Mouse (Mus musculus) kidney, embryonic 15.5 days (tissue): ENCODE data around the gene Src. TPM values are rescaled to one million over a fixed set of nuclear protein-coding genes. Genes with fewer than 3 reads are reported as not detected.

Experiments
- ATAC-seq: fragments of 200-750 bp; cut with Nextera tagmentation; replicated peaks from 2 replicates; pipeline ENCODE4 v1.8.0; 2017; ENCODE audit warnings: moderate TSS enrichment; ENCODE audit not compliant: low FRiP score
- H3K27ac ChIP-seq: fragments of 300-500 bp; sonication (generic); 2 replicates; pipeline ENCODE4 v1.5.1; 2015; ENCODE audit warnings: mild to moderate bottlenecking, inconsistent platforms
- H3K27me3 ChIP-seq: fragments of 300-500 bp; sonication (generic); 2 replicates; pipeline ENCODE4 v1.6.1; 2015; ENCODE audit warnings: inconsistent platforms
- H3K36me3 ChIP-seq: fragments of 300-500 bp; sonication (generic); 2 replicates; pipeline ENCODE4 v1.6.1; 2015; ENCODE audit warnings: inconsistent platforms
- H3K4me1 ChIP-seq: fragments of 300-500 bp; sonication (generic); 2 replicates; pipeline ENCODE4 v1.6.1; 2015; ENCODE audit warnings: inconsistent platforms
- H3K4me2 ChIP-seq: fragments of 300-500 bp; sonication (generic); 2 replicates; pipeline ENCODE4 v1.6.1; 2015; ENCODE audit warnings: moderate library complexity, mild to moderate bottlenecking, inconsistent platforms
- H3K4me3 ChIP-seq: fragments of 300-500 bp; sonication (generic); replicated peaks from 2 replicates; pipeline ENCODE4 v1.5.1; 2015; ENCODE audit warnings: mild to moderate bottlenecking, inconsistent platforms
- H3K9ac ChIP-seq: fragments of 300-500 bp; sonication (generic); 2 replicates; pipeline ENCODE4 v1.6.1; 2015; ENCODE audit warnings: mild to moderate bottlenecking, inconsistent platforms
- H3K9me3 ChIP-seq: fragments of 300-500 bp; sonication (generic); replicated peaks from 2 replicates; pipeline ENCODE4 v1.6.1; 2016; ENCODE audit warnings: inconsistent platforms
- WGBS: fragments of 180-500 bp; shearing (Covaris S2); methylation state at CpG from one replicate; pipeline ENCODE4 v1.1.7; 2015; ENCODE audit warnings: mixed read lengths; 5-methylcytosine and 5-hydroxymethylcytosine counted together
- polyA plus RNA-seq: library from polyadenylated mRNA; unstranded; fragments of >200 nt; fragmentation: Nextera tagmentation; extraction: Ambion mirVana; gene quantifications from 2 replicates; pipeline ENCODE4 v1.2.1, GENCODE M21; 2015

Src gene
- polyA plus RNA-seq, 1 experiment from 2014 or later, result 17.6 TPM

DNA sequence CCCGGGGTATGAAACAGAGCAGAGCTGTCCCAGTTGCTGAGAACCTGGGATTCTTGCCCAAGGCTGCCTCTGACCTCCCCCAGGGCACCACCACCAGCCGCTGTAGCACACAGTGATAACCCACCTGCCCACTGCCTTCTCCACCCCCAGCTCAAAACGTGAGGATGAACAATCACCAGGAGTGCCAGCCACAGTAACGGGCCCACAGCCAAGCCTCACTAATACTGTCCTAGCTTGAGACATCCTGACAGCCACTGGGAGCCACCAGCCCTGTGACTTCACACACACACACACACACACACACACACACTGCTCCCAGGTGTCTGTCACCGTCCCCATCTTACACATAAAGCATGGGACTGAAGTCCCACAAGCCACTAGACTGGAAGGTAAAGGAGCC, 22.9 kb upstream of the Src start:
- no peak for ATAC-seq
- H3K27ac ChIP-seq, result no peak overlapping the region
- no peak overlapping the region for H3K9ac ChIP-seq
- H3K4me2 ChIP-seq, result no peak overlapping the region
- H3K4me3 ChIP-seq, result no peak overlapping the region
- H3K9me3 ChIP-seq, result 0 out of 2 replicates have a peak, but pooled peaks cover 2% of the 10 kb centered on the region
- H3K36me3 ChIP-seq, result peaks cover 42% of the 10 kb centered on the region
- WGBS, result 79% methylated on average over 5 of the region's 5 CpGs
- H3K27me3 ChIP-seq, result no peaks in the 10 kb centered on the region
- H3K4me1 ChIP-seq, result no peaks in the 10 kb centered on the region

- peaks cover 42% of the 10 kb centered on the region for H3K36me3 ChIP-seq
- no peak overlapping the region for H3K4me3 ChIP-seq
- H3K27me3 ChIP-seq, result no peaks in the 10 kb centered on the region
- H3K9ac ChIP-seq, result no peak overlapping the region
- H3K27ac ChIP-seq, result no peak overlapping the region
- H3K9me3 ChIP-seq, result 0 out of 2 replicates have a peak, but pooled peaks cover 2% of the 10 kb centered on the region
- no peaks in the 10 kb centered on the region for H3K4me1 ChIP-seq
- 53% methylated on average over 13 of the region's 13 CpGs for WGBS
- no peak for ATAC-seq
- H3K4me2 ChIP-seq, result no peak overlapping the region
Measured at GRCm38 (mm10) chr2:157395960-157396359, 22.3 kb upstream of the Src start.

- no peak overlapping the region for H3K27ac ChIP-seq
- H3K36me3 ChIP-seq, result peaks cover 42% of the 10 kb centered on the region
- no peak overlapping the region for H3K4me2 ChIP-seq
- H3K9ac ChIP-seq, result no peak overlapping the region
- H3K27me3 ChIP-seq, result no peaks in the 10 kb centered on the region
- 90% methylated on average over 4 of the region's 4 CpGs for WGBS
- H3K9me3 ChIP-seq, result 0 out of 2 replicates have a peak, but pooled peaks cover 2% of the 10 kb centered on the region
- ATAC-seq, result no peak
- H3K4me1 ChIP-seq, result no peaks in the 10 kb centered on the region
- H3K4me3 ChIP-seq, result no peak overlapping the region
Measured at GRCm38 (mm10) chr2:157397376-157397775, 20.9 kb upstream of the Src start.

DNA sequence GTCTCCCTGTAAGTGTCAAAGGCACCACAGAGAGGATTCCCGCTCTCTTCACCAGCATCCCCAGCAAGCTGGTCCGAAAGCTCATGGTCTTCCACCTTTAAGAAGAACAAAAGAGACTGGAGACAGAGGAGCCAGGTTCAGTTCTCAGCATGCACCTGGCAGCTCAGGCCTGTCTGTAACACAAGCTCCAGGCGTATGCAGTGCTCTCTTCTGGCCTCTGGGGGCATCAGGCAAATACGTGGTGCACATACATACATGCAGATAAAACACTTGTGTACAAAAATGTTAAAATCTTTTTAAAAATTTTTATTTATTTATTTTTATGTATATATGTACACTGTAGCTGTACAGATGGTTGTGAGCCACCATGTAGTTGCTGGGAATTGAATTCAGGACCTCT, 19.7 kb upstream of the Src start:
- ATAC-seq, result no peak
- Histone ChIP-seq H3K4me1 (no peaks in the 10 kb centered on the region), H3K27ac (no peak overlapping the region), H3K36me3 (peaks cover 39% of the 10 kb centered on the region), H3K27me3 (no peaks in the 10 kb centered on the region), H3K4me2 (no peak overlapping the region), H3K9me3 (0 out of 2 replicates have a peak, but pooled peaks cover 2% of the 10 kb centered on the region), H3K4me3 (no peak overlapping the region), H3K9ac (no peak overlapping the region)
- over 99% methylated on average over 4 of the region's 4 CpGs for WGBS

- 84% methylated on average over 10 of the region's 10 CpGs for WGBS
- Histone ChIP-seq H3K9ac (no peak overlapping the region), H3K27ac (no peak overlapping the region), H3K4me3 (no peak overlapping the region), H3K4me1 (no peaks in the 10 kb centered on the region), H3K9me3 (0 out of 2 replicates have a peak, but pooled peaks cover 2% of the 10 kb centered on the region), H3K4me2 (no peak overlapping the region), H3K36me3 (peaks cover 33% of the 10 kb centered on the region), H3K27me3 (no peaks in the 10 kb centered on the region)
- ATAC-seq, result no peak
Measured at GRCm38 (mm10) chr2:157399797-157400196, 18.4 kb upstream of the Src start.

DNA sequence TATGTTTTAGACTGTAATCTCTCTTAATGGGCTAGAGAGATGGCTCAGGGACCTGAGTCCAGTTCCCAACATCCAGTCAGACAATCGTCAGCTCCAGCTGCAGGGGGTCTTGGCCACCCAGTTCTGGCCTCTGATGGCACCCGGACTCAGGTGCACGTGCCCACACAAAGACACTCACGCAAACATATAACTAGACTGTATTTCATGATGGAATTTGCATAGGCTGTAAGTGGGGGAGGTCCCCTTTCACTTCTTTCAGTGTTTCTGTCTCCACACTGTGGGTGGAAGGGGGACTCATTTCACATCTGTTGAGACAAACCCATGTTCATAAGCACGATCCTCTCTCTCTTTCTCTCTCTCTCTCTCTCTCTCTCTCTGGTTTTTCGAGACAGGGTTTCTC, 17.8 kb upstream of the Src start:
- Histone ChIP-seq H3K4me2 (no peak overlapping the region), H3K4me1 (no peaks in the 10 kb centered on the region), H3K9ac (no peak overlapping the region), H3K27ac (no peak overlapping the region), H3K36me3 (peaks cover 33% of the 10 kb centered on the region), H3K27me3 (no peaks in the 10 kb centered on the region), H3K4me3 (no peak overlapping the region), H3K9me3 (0 out of 2 replicates have a peak, but pooled peaks cover 2% of the 10 kb centered on the region)
- WGBS, result 92% methylated on average over 6 of the region's 6 CpGs
- ATAC-seq, result no peak

- WGBS, result 92% methylated on average over 2 of the region's 2 CpGs
- 0 out of 2 replicates have a peak, but pooled peaks cover 2% of the 10 kb centered on the region for H3K9me3 ChIP-seq
- H3K27me3 ChIP-seq, result no peaks in the 10 kb centered on the region
- no peak for ATAC-seq
- no peak overlapping the region for H3K4me3 ChIP-seq
- H3K4me1 ChIP-seq, result no peaks in the 10 kb centered on the region
- H3K27ac ChIP-seq, result no peak overlapping the region
- H3K9ac ChIP-seq, result no peak overlapping the region
- peaks cover 27% of the 10 kb centered on the region for H3K36me3 ChIP-seq
- no peak overlapping the region for H3K4me2 ChIP-seq
Measured at GRCm38 (mm10) chr2:157401261-157401660, 17.0 kb upstream of the Src start.

- Histone ChIP-seq H3K4me1 (peaks cover 16% of the 10 kb centered on the region; the same call in 1 of the 2 replicates), H3K4me3 (no peak overlapping the region), H3K9ac (no peak overlapping the region), H3K9me3 (no peaks in the 10 kb centered on the region), H3K27me3 (no peaks in the 10 kb centered on the region), H3K36me3 (no peaks in the 10 kb centered on the region), H3K4me2 (no peak overlapping the region), H3K27ac (no peak overlapping the region)
- WGBS, result 85% methylated on average over 7 of the region's 7 CpGs
- ATAC-seq, result no peak
Measured at GRCm38 (mm10) chr2:157407596-157407995, 10.6 kb upstream of the Src start.

GRCm38 (mm10) chr2:157409793-157410533, 8.3 kb upstream of the Src start:
- no peak overlapping the region for H3K4me2 ChIP-seq
- peaks cover 17% of the 10 kb centered on the region; the same call in 1 of the 2 replicates for H3K4me1 ChIP-seq
- no peaks in the 10 kb centered on the region for H3K36me3 ChIP-seq
- no peak for ATAC-seq
- no peaks in the 10 kb centered on the region for H3K9me3 ChIP-seq
- H3K27me3 ChIP-seq, result no peaks in the 10 kb centered on the region
- 61% methylated on average over 12 of the region's 12 CpGs for WGBS
- H3K9ac ChIP-seq, result no peak overlapping the region
- no peak overlapping the region for H3K4me3 ChIP-seq
- H3K27ac ChIP-seq, result no peak overlapping the region

DNA sequence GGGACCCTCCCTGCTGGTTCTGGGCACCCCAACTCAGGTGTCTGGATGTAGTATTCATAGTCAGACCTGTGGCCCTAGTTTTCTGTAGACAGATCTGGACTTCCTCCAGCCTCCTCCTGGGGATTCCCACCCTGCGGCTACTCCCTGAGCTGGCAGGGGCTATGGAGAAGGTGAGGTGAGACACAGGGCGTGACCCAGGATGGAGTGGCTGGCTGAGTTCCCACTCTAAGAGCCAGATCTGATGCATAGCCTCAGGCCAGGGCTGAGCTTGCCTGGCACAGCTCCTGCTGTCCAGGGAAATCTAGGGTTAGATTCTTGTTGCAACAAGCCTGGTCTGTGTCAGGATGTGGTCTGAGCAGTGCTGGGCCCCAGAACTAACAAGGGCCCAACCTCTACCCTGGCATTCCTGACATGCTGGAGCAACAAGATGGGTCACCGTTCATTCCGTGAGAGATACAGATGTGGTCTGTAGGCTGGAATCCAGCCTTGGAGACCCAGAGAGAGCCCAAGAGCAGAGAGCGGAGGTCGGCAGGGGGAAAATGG, 7.0 kb upstream of the Src start:
- H3K4me2 ChIP-seq, result no peak overlapping the region
- H3K9ac ChIP-seq, result no peak overlapping the region
- 79% methylated on average over 6 of the region's 6 CpGs for WGBS
- H3K36me3 ChIP-seq, result no peaks in the 10 kb centered on the region
- no peak overlapping the region for H3K27ac ChIP-seq
- no peak overlapping the region for H3K4me3 ChIP-seq
- no peaks in the 10 kb centered on the region for H3K27me3 ChIP-seq
- H3K4me1 ChIP-seq, result peaks cover 17% of the 10 kb centered on the region; the same call in 1 of the 2 replicates
- no peak for ATAC-seq
- H3K9me3 ChIP-seq, result no peaks in the 10 kb centered on the region

DNA sequence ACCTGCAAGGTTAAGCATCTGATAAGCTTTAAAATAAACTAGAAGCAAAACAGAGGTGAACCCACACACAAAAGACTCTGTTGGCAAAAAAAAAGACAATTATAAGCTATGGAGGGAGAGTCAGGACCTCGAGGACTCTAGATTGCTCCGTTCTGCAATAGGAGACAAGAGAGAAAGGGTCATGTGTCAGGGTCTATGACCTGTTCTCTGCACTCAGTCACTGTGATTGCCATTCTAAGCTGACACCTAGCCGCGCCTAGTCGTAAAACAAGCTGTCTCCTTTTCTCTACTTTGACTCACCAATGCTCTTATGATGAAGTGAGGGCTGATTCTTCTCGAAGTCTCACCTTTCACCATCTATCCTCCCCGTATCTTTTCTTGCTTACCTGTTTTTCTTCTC, 5.7 kb upstream of the Src start:
- Histone ChIP-seq H3K4me3 (no peak overlapping the region), H3K27ac (no peak overlapping the region), H3K4me1 (peaks cover 24% of the 10 kb centered on the region), H3K36me3 (no peaks in the 10 kb centered on the region), H3K27me3 (no peaks in the 10 kb centered on the region), H3K9me3 (no peaks in the 10 kb centered on the region), H3K9ac (no peak overlapping the region), H3K4me2 (no peak overlapping the region)
- WGBS, result 35% methylated on average over 7 of the region's 7 CpGs
- no peak for ATAC-seq

DNA sequence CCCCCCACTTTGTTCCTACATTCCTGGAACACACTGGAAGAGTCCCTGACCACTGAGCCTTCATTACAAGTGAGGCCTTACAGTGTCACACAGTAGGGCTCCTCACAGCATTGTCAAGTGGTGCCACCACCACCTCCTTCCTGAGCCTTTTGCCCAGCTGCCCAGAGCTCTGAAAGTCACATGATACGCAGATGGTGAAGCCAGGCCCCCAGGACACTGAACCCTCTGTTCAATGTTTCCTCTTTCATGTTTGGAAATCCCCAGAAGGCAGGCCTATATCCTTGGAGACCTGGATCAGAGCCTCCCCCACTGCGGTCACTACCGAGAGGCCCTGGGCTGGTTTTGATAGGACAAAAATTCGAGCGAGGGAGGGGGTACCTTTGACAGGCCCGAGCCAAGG, 1.0 kb upstream of the Src start:
- Histone ChIP-seq H3K27ac (no peak overlapping the region), H3K36me3 (no peaks in the 10 kb centered on the region), H3K27me3 (no peaks in the 10 kb centered on the region), H3K9ac (no peak overlapping the region), H3K9me3 (no peaks in the 10 kb centered on the region), H3K4me1 (peaks cover 32% of the 10 kb centered on the region), H3K4me2 (no peak overlapping the region), H3K4me3 (no peak overlapping the region)
- no peak for ATAC-seq
- 64% methylated on average over 6 of the region's 6 CpGs for WGBS
